Mouse (Mus musculus) neural tube, embryonic 10.5 days (tissue): ENCODE results near the gene Cep70.

Source experiments
- DNase-seq: peaks from one replicate; pipeline ENCODE4 v3.0.0-alpha.2; 2017; ENCODE audit warnings: low spot score; ENCODE audit errors: extremely low spot score

The Cep70 gene

DNA sequence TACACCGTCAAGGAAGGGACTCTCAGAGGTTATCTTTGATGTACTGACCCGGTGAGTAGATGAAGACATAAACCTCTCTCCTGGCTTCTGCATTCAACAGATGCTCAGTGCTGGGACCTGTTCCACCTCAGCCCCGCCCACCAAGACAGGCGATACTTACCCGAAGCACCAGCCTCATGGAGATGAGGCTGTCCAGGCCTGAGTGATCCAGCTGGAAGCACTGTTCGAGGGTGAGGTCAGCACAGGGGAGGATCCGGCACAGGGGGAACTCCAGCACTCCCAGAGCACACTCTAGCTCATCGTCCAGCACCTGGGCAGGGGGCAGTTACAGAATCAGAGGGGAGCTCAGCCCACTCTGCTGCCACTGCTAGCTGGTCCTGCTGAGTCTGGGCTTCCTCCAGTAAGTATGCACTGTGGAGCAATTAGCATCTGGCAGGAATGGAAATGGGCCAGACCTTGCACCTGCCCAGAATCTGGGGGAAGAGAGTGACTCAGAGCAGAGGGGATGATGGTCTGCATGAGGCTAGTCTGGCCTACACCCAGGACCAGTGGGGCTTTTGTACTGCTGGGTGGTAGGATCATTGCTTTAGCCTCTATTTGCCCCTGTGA lies 76.3 kb downstream of the Cep70 start:
- no peak for DNase-seq

GRCm38 (mm10) chr9:99320006-99320405 lies 76.8 kb downstream of the Cep70 start:
- DNase-seq = no peak

DNA sequence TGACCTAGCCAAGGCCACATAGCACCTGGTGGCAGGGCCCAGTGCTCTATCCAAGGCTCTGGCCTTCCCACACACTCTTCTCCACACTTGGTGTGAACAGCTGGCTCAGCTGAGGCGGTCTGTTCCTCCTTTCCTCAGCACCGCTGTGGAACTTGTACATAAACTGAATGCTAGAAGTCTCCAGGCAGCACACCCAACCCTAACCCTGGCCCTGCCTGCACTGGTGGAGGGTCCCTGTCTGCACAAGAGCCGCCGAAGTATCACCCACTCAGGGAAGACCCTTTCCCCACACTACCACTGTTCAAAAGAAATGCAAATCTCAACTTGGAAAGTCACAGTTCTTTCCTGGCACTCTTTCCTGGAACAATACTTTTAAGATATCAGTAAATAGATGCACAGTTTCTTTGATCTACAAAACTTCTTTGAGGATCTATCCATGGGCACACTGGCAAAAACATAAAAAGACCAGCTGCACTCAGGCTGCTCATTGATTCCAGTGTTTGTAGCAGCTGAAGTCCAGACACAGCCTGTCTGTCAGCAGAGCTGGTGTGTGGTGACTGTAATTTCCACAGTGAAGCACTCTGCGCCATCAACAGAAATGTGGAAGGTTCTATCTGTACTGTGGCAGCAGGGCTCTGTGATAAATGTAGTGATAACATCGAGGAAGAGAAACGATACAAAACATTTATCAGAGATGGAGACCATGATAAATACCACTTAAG lies 82.2 kb downstream of the Cep70 start:
- no peak for DNase-seq

- DNase-seq = no peak
Observed at GRCm38 (mm10) chr9:99325961-99326360, 82.8 kb downstream of the Cep70 start.

GRCm38 (mm10) chr9:99326881-99327280 lies 83.7 kb downstream of the Cep70 start:
- DNase-seq = no peak

DNA sequence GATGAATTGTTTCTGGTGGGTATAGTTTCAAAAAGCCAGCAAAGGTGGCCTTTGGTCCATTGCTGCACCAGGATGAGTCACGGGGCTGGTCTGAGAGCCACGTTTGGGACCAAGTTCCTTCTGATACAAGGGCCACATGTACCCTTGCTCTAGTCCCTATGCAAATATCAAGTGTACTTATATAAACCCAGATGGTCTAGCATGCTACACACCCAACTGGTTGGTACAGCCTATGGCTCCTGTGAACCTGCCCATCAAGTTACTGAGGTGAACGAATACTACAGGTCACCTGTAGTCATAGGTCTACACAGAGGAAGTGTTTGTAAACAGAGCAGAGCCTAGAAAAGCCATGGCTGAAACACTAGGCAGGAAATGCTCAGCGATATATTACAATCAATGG lies 93.4 kb downstream of the Cep70 start:
- DNase-seq = no peak

- no peak for DNase-seq
Observed at GRCm38 (mm10) chr9:99338293-99338692, 95.1 kb downstream of the Cep70 start.

DNA sequence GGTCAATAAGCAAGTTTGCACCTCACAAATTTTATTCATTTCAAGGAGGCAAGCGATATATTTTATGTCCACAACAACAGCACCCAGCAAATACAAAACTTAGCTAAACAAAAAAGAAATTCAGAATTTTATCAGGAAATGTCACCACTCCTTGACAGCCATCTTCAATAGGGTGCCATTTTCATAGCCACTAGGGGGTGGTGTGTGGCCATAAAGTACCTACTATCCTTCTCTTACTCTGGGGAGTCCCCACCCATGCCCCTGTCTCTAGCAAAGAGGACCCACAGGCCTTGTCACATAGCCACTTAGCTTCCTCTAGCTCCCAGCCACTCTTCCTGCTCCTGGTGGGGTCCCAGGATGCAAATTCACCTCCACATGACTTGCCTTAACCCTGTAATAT lies 96.0 kb downstream of the Cep70 start:
- no peak for DNase-seq

GRCm38 (mm10) chr9:99340126-99340525 lies 97.0 kb downstream of the Cep70 start:
- no peak for DNase-seq

- no peak for DNase-seq
Observed at GRCm38 (mm10) chr9:99341600-99341999, 98.4 kb downstream of the Cep70 start.

- no peak for DNase-seq
Observed at GRCm38 (mm10) chr9:99345351-99345792, 102.2 kb downstream of the Cep70 start.
